Mouse (Mus musculus): ENCODE measurements around the gene Arfip1. TPM values are rescaled to one million over a fixed set of nuclear protein-coding genes. Genes with fewer than 3 reads are reported as not detected.
A peak's percentile ranks its signal among the peaks of the same experiment; 100 is the strongest.

Gene Arfip1
- polyA plus RNA-seq, 1 experiment from 2014 or later, result 57.4 TPM

- H3K36me3 ChIP-seq (ENCODE audit: control insufficient read depth, insufficient read depth, low read length), result no peaks in the 10 kb centered on the region
- H3K9me3 ChIP-seq (ENCODE audit: control insufficient read depth, low read length), result no peaks in the 10 kb centered on the region
- 0 out of 4 replicates have a peak overlapping the region, but pooled peaks of 1 of the 2 experiments have one; percentile 26 for H3K27ac ChIP-seq (replicated peaks in 1 of 2; ENCODE audit: control insufficient read depth in 1 of 2, insufficient read depth in 1 of 2, low read depth in 2 of 2, low read length in 2 of 2)
- ATAC-seq (ENCODE audit: insufficient number of reproducible peaks, insufficient read depth, low FRiP score, low read depth), result no peak
- H3K4me2 ChIP-seq (ENCODE audit: low read length), result no peak overlapping the region
- peaks cover 11 to 17% of the 10 kb centered on the region in 2 experiments for H3K4me1 ChIP-seq (ENCODE audit: control insufficient read depth in 2 of 2, insufficient read depth in 2 of 2, low read length in 2 of 2)
- no peak overlapping the region for H3K9ac ChIP-seq (ENCODE audit: low read length)
- 49% methylated on average over 12 of the region's 12 CpGs for WGBS
- peaks cover 12% of the 10 kb centered on the region; the same call in 1 of the 2 replicates for H3K27me3 ChIP-seq (ENCODE audit: control insufficient read depth, insufficient read depth, low read length)
- H3K4me3 ChIP-seq (ENCODE audit: control insufficient read depth in 1 of 2, insufficient read depth in 1 of 2, low read depth in 1 of 2, low read length in 2 of 2), result no peak overlapping the region
Measured at GRCm38 (mm10) chr3:84455733-84456417, 126.5 kb downstream of the Arfip1 start.

GRCm38 (mm10) chr3:84450651-84451050 is 131.8 kb downstream of the Arfip1 start:
- Histone ChIP-seq H3K9me3 (ENCODE audit: control insufficient read depth, low read length) (no peaks in the 10 kb centered on the region), H3K4me2 (ENCODE audit: low read length) (no peak overlapping the region), H3K4me1 (ENCODE audit: control insufficient read depth in 2 of 2, insufficient read depth in 2 of 2, low read length in 2 of 2) (peaks cover 3 to 4% of the 10 kb centered on the region in 2 experiments; a peak in 1 of 4 replicates), H3K27ac (replicated peaks in 1 of 2; ENCODE audit: control insufficient read depth in 1 of 2, insufficient read depth in 1 of 2, low read depth in 2 of 2, low read length in 2 of 2) (no peak overlapping the region), H3K4me3 (ENCODE audit: control insufficient read depth in 1 of 2, insufficient read depth in 1 of 2, low read depth in 1 of 2, low read length in 2 of 2) (no peak overlapping the region), H3K27me3 (ENCODE audit: control insufficient read depth, insufficient read depth, low read length) (peaks cover 12% of the 10 kb centered on the region; the same call in 1 of the 2 replicates), H3K36me3 (ENCODE audit: control insufficient read depth, insufficient read depth, low read length) (no peaks in the 10 kb centered on the region), H3K9ac (ENCODE audit: low read length) (no peak overlapping the region)
- WGBS, result 76% methylated on average over 3 of the region's 3 CpGs
- no peak for ATAC-seq (ENCODE audit: insufficient number of reproducible peaks, insufficient read depth, low FRiP score, low read depth)

GRCm38 (mm10) chr3:84449015-84449414 is 133.4 kb downstream of the Arfip1 start:
- H3K4me3 ChIP-seq (ENCODE audit: control insufficient read depth in 1 of 2, insufficient read depth in 1 of 2, low read depth in 1 of 2, low read length in 2 of 2), result no peak overlapping the region
- H3K4me1 ChIP-seq (ENCODE audit: control insufficient read depth in 2 of 2, insufficient read depth in 2 of 2, low read length in 2 of 2), result peaks cover 3% of the 10 kb centered on the region in 2 experiments; a peak in 1 of 4 replicates
- no peak overlapping the region for H3K9ac ChIP-seq (ENCODE audit: low read length)
- no peak for ATAC-seq (ENCODE audit: insufficient number of reproducible peaks, insufficient read depth, low FRiP score, low read depth)
- no peaks in the 10 kb centered on the region for H3K9me3 ChIP-seq (ENCODE audit: control insufficient read depth, low read length)
- H3K4me2 ChIP-seq (ENCODE audit: low read length), result no peak overlapping the region
- 77% methylated on average over 9 of the region's 9 CpGs for WGBS
- H3K27ac ChIP-seq (replicated peaks in 1 of 2; ENCODE audit: control insufficient read depth in 1 of 2, insufficient read depth in 1 of 2, low read depth in 2 of 2, low read length in 2 of 2), result no peak overlapping the region
- no peaks in the 10 kb centered on the region for H3K36me3 ChIP-seq (ENCODE audit: control insufficient read depth, insufficient read depth, low read length)
- H3K27me3 ChIP-seq (ENCODE audit: control insufficient read depth, insufficient read depth, low read length), result peaks cover 22% of the 10 kb centered on the region

GRCm38 (mm10) chr3:84447803-84448202 is 134.6 kb downstream of the Arfip1 start:
- Histone ChIP-seq H3K9ac (ENCODE audit: low read length) (no peak overlapping the region), H3K27me3 (ENCODE audit: control insufficient read depth, insufficient read depth, low read length) (peaks cover 34% of the 10 kb centered on the region), H3K4me3 (ENCODE audit: control insufficient read depth in 1 of 2, insufficient read depth in 1 of 2, low read depth in 1 of 2, low read length in 2 of 2) (no peak overlapping the region), H3K4me2 (ENCODE audit: low read length) (no peak overlapping the region), H3K9me3 (ENCODE audit: control insufficient read depth, low read length) (no peaks in the 10 kb centered on the region), H3K4me1 (ENCODE audit: control insufficient read depth in 2 of 2, insufficient read depth in 2 of 2, low read length in 2 of 2) (peaks cover 3% of the 10 kb centered on the region in 2 experiments; a peak in 2 of 4 replicates), H3K36me3 (ENCODE audit: control insufficient read depth, insufficient read depth, low read length) (no peaks in the 10 kb centered on the region), H3K27ac (replicated peaks in 1 of 2; ENCODE audit: control insufficient read depth in 1 of 2, insufficient read depth in 1 of 2, low read depth in 2 of 2, low read length in 2 of 2) (no peak overlapping the region)
- no peak for ATAC-seq (ENCODE audit: insufficient number of reproducible peaks, insufficient read depth, low FRiP score, low read depth)
- WGBS, result 70% methylated on average over 5 of the region's 5 CpGs

Other genes starting within 250 kb of the Arfip1 start
- gene Fhdc1, start 102.2 kb downstream of the Arfip1 start, polyA plus RNA-seq (2014; fragmentation: Nextera tagmentation; extraction: Ambion mirVana), result 0.68 and 0.80 TPM in 2 replicates
- 0.20 and 0.26 TPM in 2 replicates for gene Tigd4, start 10.9 kb upstream of the Arfip1 start, polyA plus RNA-seq (2014; fragmentation: Nextera tagmentation; extraction: Ambion mirVana)
- gene Tmem154, start 83.6 kb upstream of the Arfip1 start, polyA plus RNA-seq (2014; fragmentation: Nextera tagmentation; extraction: Ambion mirVana), result 1.2 and 1.8 TPM in 2 replicates
- 8.2 and 8.9 TPM in 2 replicates for gene Fbxw7, start 232.6 kb upstream of the Arfip1 start, polyA plus RNA-seq (2014; fragmentation: Nextera tagmentation; extraction: Ambion mirVana)